15 mouse cellular contexts compared by ENCODE assay signal in genomic region chr5:148175742-148176426, GRCm38 (mm10).
A peak's percentile ranks its signal among the peaks of the same experiment; 100 is the strongest.
DNase-seq lines count a peak whose midpoint lies in the region; ATAC-seq lines count a peak whose summit lies in the region.
"Had no signal": no experiment of that assay in that cellular context is flagged by ENCODE, and none has a peak within 500 bp of the region (broad histone marks: within the 10 kb centered on the region; RNA-seq: fewer than 3 reads in every experiment).

No protein-coding gene starts in this region.

- no peak overlapping the region for H3K9ac ChIP-seq in midbrain, embryonic 11.5 days (ENCODE audit: low read length)
- no peak overlapping the region for H3K9ac ChIP-seq in forebrain, embryonic 14.5 days (ENCODE audit: low read length)
- no peak overlapping the region for H3K9ac ChIP-seq in midbrain, embryonic 16.5 days (ENCODE audit: low read depth, low read length)
- H3K9ac ChIP-seq: embryonic facial prominence, embryonic 12.5 days had no signal

- WGBS in midbrain, embryonic 11.5 days = 34% methylated on average over 4 of the region's 4 CpGs
- WGBS in midbrain, embryonic 10.5 days = 36% methylated on average over 4 of the region's 4 CpGs
- 23% methylated on average over 4 of the region's 4 CpGs for WGBS in forebrain, embryonic 14.5 days
- 33% methylated on average over 4 of the region's 4 CpGs for WGBS in midbrain, embryonic 16.5 days

- no peak overlapping the region for H3K4me3 ChIP-seq in midbrain, embryonic 11.5 days (ENCODE audit: low read depth, low read length)
- no peak overlapping the region for H3K4me3 ChIP-seq in midbrain, embryonic 10.5 days
- no peak overlapping the region for H3K4me3 ChIP-seq in forebrain, embryonic 14.5 days (ENCODE audit: low read depth, low read length)
- no peak overlapping the region for H3K4me3 ChIP-seq in midbrain, embryonic 16.5 days (ENCODE audit: low read depth, low read length)
- H3K4me3 ChIP-seq: embryonic facial prominence, embryonic 12.5 days; heart, embryonic 10.5 days had no signal

- peaks cover 3% of the 10 kb centered on the region; the same call in 1 of the 2 replicates for H3K9me3 ChIP-seq in midbrain, embryonic 11.5 days (ENCODE audit: control insufficient read depth, low read length)
- H3K9me3 ChIP-seq in midbrain, embryonic 10.5 days (replicated peaks) = peaks cover 22% of the 10 kb centered on the region
- H3K9me3 ChIP-seq in forebrain, embryonic 14.5 days (replicated peaks; ENCODE audit: control insufficient read depth, low read length) = peaks cover 4% of the 10 kb centered on the region; the same call in 1 of the 2 replicates
- H3K9me3 ChIP-seq in midbrain, embryonic 16.5 days (replicated peaks; ENCODE audit: control insufficient read depth, low read length, poor library complexity, severe bottlenecking) = peaks cover 5% of the 10 kb centered on the region; the same call in 1 of the 2 replicates
- H3K9me3 ChIP-seq: embryonic facial prominence, embryonic 12.5 days had no signal

- no peak overlapping the region for H3K4me2 ChIP-seq in midbrain, embryonic 11.5 days
- no peak overlapping the region for H3K4me2 ChIP-seq in forebrain, embryonic 14.5 days (ENCODE audit: low read length)
- no peak overlapping the region for H3K4me2 ChIP-seq in midbrain, embryonic 16.5 days (ENCODE audit: low read length)
- H3K4me2 ChIP-seq: embryonic facial prominence, embryonic 12.5 days had no signal

- peak; percentile 78 for ATAC-seq in midbrain, embryonic 11.5 days (ENCODE audit: low FRiP score)
- ATAC-seq in forebrain, embryonic 14.5 days = peak; percentile 83
- ATAC-seq in midbrain, embryonic 16.5 days = 0 out of 2 replicates have a peak, but pooled peaks have one; percentile 17
- ATAC-seq: activated CD4-positive, CD25-positive, alpha-beta regulatory T cell, adult 4 months; intestine, embryonic 16.5 days had no signal

- H3K36me3 ChIP-seq in midbrain, embryonic 11.5 days (ENCODE audit: control insufficient read depth, insufficient read depth, low read length) = no peaks in the 10 kb centered on the region
- no peaks in the 10 kb centered on the region for H3K36me3 ChIP-seq in midbrain, embryonic 10.5 days
- no peaks in the 10 kb centered on the region for H3K36me3 ChIP-seq in forebrain, embryonic 14.5 days (ENCODE audit: control insufficient read depth, insufficient read depth, low read length)
- H3K36me3 ChIP-seq in midbrain, embryonic 16.5 days (ENCODE audit: control insufficient read depth, insufficient read depth, low read length) = no peaks in the 10 kb centered on the region
- H3K36me3 ChIP-seq: embryonic facial prominence, embryonic 12.5 days; heart, embryonic 10.5 days had no signal

- peaks cover 10% of the 10 kb centered on the region for H3K4me1 ChIP-seq in midbrain, embryonic 11.5 days (ENCODE audit: control insufficient read depth, insufficient read depth, low read length)
- peaks cover 27% of the 10 kb centered on the region for H3K4me1 ChIP-seq in midbrain, embryonic 10.5 days
- no peaks in the 10 kb centered on the region; the same call in 1 of the 2 replicates for H3K4me1 ChIP-seq in forebrain, embryonic 14.5 days (ENCODE audit: control insufficient read depth, insufficient read depth, low read length)
- peaks cover 2% of the 10 kb centered on the region for H3K4me1 ChIP-seq in midbrain, embryonic 16.5 days (ENCODE audit: control insufficient read depth, insufficient read depth, low read length)
- H3K4me1 ChIP-seq: embryonic facial prominence, embryonic 12.5 days had no signal

- no peak for DNase-seq in midbrain, embryonic 11.5 days (ENCODE audit: low spot score, missing footprints)
- no peak for DNase-seq in midbrain, embryonic 10.5 days (ENCODE audit: low spot score)
- DNase-seq in ZHBTc4 (ENCODE audit: low read depth, low spot score) = peak; percentile 70
- DNase-seq in forebrain, embryonic 14.5 days (ENCODE audit: low spot score) = peak; percentile 81
- no peak for DNase-seq in right cerebral cortex, postnatal 25 days
- DNase-seq in lung, postnatal 25 days (ENCODE audit: low spot score) = no peak
- DNase-seq: cerebellum, postnatal 25 days; kidney, postnatal 14 days; lung, adult 2 months; thymus, adult 2 months had no signal

- H3K27me3 ChIP-seq in midbrain, embryonic 11.5 days (ENCODE audit: control insufficient read depth, insufficient read depth, low read length) = no peaks in the 10 kb centered on the region
- no peaks in the 10 kb centered on the region for H3K27me3 ChIP-seq in midbrain, embryonic 10.5 days (ENCODE audit: low read depth, poor library complexity, severe bottlenecking)
- H3K27me3 ChIP-seq in forebrain, embryonic 14.5 days (replicated peaks; ENCODE audit: control insufficient read depth, insufficient read depth, low read length) = no peaks in the 10 kb centered on the region
- H3K27me3 ChIP-seq in midbrain, embryonic 16.5 days (ENCODE audit: control insufficient read depth, insufficient read depth, low read depth, low read length) = no peaks in the 10 kb centered on the region
- H3K27me3 ChIP-seq: embryonic facial prominence, embryonic 12.5 days had no signal

- H3K27ac ChIP-seq in midbrain, embryonic 11.5 days (ENCODE audit: low read depth, low read length) = no peak overlapping the region
- no peak overlapping the region for H3K27ac ChIP-seq in midbrain, embryonic 10.5 days (replicated peaks)
- no peak overlapping the region for H3K27ac ChIP-seq in forebrain, embryonic 14.5 days (ENCODE audit: low read depth, low read length)
- H3K27ac ChIP-seq in midbrain, embryonic 16.5 days (ENCODE audit: low read length) = no peak overlapping the region
- H3K27ac ChIP-seq: embryonic facial prominence, embryonic 12.5 days; heart, embryonic 10.5 days had no signal

Comparison
In these comparisons a context has a peak if more than half of its experiments do, and no peak if none do; other contexts are left out.
1. ATAC-seq: peak in every context shown above with its lines; median percentile 83 in forebrain, embryonic 14.5 days; 78 in midbrain, embryonic 11.5 days; 17 in midbrain, embryonic 16.5 days.
2. DNase-seq: peak in ZHBTc4 (single experiment) and forebrain, embryonic 14.5 days (single experiment); none in midbrain, embryonic 11.5 days (single experiment), midbrain, embryonic 10.5 days (single experiment), right cerebral cortex, postnatal 25 days (single experiment) and lung, postnatal 25 days (single experiment).